Mouse (Mus musculus): ENCODE measurements around the gene Senp6.

The Senp6 gene

DNA sequence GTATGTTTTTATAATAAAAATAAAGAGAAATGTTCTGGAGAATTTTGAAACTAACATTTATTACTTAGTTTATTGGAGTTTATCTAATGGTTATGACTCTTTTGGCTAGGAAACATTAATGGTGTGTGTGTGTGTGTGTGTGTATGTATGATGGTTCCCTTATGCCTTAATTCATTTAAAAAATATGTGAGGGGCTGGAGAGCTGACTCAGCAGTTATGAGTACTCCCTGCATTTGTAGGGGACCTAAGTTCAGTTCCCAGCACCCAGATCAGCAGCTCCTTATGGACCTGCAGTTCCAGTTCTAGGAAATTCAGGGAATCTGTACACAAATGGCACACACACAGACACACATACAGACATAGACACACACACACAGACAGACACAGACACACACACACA lies 104.5 kb downstream of the Senp6 start:
- no peak for DNase-seq (ENCODE audit: low spot score in 2 of 2)

DNA sequence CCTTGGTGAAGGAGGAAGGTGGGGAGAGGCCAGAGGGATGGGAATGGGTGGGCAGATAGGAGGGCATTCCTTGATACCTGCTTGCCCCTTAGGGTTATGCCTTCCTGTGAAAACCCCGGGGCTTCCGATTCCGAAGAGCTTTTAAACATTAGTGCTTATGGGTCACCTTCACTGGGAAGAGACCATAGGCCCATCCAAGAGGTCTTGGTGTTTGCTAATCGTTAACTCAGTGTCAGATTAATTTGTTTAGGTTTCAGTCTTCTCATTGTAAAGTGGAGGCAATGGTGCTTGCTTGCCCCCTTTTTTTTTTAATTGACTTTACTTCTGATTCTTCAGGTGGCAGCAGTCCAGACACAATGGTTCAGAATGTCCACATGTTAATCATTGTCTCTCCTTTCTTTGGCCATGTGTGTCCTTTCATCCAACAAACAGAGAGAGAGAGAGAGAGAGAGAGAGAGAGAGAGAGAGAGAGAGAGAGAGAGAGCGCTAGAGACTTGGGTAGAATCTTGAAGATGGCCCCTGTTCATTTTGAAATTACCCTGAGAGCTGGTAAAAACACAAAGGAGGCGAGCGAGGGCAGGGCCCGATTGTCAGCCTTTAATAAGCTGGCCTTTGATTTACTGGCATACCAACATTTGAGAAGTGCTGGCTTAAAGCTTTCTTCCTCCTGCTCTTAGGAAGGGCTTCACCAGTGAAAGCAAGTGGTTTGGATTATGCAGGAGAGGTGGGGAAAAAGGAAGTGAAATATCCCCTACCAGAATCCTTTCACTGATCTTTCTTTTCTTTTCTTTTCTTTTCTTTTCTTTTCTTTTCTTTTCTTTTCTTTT lies 105.9 kb downstream of the Senp6 start:
- no peak for DNase-seq (ENCODE audit: low spot score in 2 of 2)

DNA sequence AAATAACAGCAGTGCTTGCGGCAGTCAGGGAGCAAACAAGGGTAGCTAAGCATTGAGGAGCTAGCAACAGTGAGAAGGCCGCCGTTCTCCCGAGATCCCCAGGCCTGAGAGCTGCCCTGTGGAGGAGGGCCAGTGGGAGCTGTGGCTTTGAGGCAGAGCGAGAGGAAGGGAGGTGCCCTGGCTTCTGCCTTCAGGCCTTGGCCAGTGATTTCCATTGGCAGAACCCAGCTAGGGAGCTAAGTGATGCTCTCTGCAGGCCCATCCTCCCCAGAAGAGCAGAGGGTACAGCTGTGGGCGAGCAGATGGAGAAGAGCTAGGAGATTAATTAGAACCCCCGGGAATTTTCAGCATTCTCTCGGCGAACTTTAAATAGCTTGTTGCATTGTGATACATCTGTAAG lies 106.9 kb downstream of the Senp6 start:
- DNase-seq (ENCODE audit: low spot score in 2 of 2), result no peak

DNA sequence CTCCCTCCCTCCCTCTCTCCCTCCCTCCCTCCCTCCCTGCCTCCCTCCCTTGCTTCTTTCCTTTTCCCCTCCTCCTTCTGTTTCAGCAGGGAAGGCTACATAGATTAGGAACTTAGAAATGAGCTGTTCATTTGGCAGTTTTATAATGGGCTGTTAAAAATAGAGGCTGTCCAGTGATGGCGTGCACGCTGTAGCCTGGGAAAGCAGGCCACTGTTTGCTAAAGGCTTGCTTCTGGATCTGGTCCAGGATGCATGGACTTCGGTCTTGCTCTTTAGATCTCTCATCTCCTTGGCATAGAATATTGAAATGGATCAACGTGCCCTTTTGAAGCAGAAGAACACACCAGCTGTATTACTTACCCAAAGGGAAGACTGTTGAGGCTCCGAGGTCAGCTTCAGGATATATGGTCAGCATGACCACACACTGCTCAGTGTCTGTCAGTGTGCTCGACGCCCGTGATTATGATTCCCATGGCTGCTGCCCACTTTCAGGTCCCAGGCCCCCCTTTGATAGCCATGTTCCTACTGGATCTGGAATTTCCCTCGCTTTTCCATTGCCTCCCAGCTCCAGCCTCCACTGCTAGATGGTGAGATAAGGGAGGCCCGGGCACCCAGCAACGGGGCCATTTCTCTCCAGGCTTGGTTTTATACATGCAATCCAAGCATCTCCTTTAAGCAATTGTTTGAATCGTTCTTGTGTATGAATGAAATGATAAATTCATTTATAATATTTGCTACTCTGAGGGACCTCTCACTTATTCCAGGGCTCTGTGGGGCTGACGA lies 110.2 kb downstream of the Senp6 start:
- DNase-seq (ENCODE audit: low spot score in 2 of 2), result no peak

DNA sequence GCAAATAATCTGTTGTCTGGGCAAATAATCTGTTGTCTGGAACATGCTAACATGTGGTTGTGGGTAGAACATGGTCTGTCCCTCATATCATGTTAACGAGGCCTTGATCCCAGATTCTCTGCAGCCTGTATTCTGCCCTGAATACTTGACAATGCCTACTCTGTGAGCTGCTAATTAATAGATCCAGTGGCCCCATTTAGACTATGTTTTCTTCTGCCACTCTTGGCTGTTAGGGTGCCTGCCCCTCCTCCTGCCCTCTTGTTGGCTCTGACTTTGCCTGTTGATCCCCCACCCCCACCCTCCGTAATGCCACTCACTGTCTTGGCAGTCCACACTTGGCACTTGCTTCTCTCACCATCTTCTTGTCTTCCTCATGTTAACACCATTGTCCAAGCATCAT lies 112.0 kb downstream of the Senp6 start:
- no peak for DNase-seq (ENCODE audit: low spot score in 2 of 2)

DNA sequence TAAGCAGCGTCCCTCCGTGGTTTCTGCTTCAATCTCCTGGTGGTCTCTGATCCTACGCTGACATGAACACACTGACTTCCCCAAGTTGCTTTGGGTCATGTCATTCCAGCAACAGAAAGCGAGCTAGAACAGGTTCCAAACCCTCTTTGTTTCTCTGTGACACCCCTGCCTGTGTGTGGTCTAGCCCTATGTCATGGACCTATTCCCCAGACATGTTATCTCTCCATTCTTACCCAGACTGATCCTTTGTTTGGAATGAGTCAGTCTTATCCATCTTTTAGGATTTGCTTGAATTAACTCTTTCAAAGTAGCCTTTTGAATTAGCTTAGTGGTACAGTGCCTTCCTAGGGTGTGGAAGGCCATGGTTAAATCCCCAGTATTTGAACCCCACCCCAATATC lies 113.0 kb downstream of the Senp6 start:
- no peak for DNase-seq (ENCODE audit: low spot score in 2 of 2)

DNA sequence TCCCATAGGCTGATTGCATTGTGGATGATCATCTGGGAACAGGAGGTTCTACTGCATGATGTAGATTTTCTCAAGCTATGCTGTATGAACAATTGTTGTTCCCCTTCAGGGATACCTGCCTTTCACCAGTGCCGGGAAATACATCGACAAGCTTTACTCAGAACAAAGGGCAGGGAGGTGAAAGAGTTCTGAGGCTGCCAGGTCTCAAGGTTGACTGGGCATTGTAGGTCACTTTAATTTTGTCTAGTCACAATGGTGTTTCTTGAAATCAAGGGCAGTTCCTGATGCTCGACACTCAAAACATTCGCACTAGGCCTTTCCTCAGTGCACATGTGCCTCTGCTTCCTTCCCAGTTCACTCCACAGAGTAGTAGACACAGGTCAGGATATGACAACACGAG lies 114.1 kb downstream of the Senp6 start:
- DNase-seq (ENCODE audit: low spot score in 2 of 2), result no peak

DNA sequence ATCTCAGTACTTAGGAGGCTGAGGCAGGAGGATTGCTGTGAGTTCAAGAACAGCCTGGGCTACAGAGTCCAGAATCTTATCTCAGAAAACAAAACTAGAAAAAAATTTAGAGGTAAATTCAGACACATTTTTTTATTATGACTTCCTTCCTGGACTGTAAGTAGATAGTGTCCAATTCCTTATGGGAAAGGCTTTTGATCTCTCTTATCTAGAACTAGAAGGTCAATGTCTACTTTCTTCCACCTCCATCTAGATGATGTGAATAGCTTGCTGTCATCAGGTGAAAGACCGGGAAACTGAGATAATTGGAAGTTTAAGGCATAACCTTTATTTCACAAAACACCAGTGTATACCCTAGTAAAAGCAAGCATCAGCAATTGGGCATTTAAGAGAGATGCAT lies 115.0 kb downstream of the Senp6 start:
- no peak for DNase-seq (ENCODE audit: low spot score in 2 of 2)

DNA sequence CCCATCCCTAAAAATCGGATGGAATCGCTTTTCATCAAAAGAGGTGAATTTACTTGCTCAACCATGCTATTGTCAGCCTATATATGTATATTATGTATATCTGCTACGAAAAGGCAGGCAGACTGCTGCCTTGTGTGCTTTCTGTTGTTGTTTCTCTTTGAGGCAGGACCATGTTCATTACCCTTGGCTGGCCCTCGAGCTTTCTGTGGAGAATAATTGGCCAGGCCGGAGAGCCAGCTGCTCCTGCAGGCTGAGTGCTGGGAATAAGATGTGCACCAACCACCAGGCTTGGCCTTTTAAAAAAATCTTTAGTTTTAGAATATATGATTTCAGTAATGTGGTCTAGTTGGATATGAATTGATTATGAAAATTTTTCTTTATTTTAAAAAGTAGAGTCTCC lies 117.4 kb downstream of the Senp6 start:
- DNase-seq (ENCODE audit: low spot score in 2 of 2), result no peak

DNA sequence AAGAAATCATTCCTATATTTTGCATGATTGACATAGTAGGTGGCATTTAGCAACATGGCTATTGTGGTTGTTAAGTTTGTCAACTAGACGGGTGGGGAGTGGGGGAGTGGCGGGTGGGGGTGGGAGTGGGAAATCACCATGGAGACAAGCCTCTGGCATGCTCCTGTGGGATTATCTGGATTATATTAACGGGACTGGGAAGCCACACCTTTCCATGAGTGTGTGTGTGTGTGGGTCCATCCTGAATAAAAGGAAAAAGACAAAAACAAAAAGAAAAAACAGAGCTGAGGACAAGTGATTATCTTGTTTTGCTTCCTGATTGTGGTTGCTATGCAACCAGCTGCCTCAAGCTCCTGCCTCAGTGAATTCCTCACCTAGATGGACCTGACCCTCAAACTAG lies 119.0 kb downstream of the Senp6 start:
- no peak for DNase-seq (ENCODE audit: low spot score in 2 of 2)

DNA sequence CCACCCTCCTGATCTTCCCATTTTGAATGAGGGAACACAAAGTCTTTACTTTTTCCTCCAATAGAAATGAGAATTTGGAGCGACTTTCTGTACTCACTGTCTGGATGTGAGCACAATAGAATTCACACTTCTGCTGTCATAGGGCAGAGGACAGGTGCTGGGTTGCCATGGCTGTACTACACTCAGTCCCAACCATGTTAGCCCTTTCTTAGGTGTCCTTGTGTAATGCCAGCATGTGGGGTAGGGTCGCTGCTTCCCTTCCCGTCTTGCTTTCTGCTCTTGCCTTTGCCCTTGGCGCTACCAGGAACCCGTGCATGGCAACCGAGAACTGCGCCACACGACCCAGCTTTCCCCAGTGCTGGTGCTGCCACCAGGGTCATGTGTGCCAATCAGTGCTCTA lies 120.0 kb downstream of the Senp6 start:
- DNase-seq (ENCODE audit: low spot score in 2 of 2), result no peak

DNA sequence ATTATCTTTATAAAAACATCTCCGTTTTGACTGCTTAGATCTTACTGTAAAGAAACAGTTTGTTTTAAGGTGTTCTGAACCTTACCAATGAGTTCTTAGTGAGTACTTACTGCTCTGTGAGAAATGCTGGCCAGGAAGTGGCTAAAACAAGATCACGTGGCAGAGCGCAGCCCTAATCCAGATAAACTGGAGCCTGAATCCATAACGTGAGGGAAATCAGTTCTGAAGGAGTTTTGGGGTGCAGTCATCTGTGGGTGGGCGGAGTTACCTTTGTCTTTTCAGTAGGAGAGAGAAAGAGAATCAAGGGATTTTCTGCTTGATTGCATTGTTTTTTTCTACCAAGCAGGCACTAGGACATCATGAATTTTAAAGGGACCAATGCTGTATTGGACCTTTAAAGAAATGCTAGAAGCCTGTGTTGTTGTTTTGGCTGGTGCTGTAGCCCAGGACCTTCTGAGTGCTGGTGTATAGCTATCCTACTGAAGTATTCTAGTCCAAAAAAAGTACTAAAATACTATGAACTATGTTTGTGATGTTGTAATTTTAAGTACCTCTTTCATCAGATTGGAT lies 121.7 kb downstream of the Senp6 start:
- no peak for DNase-seq (ENCODE audit: low spot score in 2 of 2)

DNA sequence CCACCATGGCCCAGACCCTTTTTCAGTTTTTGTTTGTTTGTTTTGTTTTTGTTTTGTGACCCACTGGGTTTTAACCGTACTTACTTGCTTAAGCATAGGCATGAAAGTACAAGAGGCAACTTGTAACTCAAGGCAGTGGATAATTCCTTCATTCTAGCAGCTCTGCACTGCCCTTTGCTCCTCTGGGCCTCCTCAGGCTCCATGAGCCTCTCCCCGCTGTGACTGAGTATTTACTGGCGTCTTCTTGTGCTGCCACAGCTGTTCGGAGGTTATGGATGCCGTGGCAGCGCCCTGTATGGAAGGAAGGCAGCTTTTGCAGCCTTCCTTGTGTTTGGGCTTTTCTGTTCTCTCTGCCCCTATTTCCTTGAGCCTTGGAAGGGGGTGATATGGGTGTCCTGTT lies 124.5 kb downstream of the Senp6 start:
- DNase-seq (ENCODE audit: low spot score in 2 of 2), result no peak

DNA sequence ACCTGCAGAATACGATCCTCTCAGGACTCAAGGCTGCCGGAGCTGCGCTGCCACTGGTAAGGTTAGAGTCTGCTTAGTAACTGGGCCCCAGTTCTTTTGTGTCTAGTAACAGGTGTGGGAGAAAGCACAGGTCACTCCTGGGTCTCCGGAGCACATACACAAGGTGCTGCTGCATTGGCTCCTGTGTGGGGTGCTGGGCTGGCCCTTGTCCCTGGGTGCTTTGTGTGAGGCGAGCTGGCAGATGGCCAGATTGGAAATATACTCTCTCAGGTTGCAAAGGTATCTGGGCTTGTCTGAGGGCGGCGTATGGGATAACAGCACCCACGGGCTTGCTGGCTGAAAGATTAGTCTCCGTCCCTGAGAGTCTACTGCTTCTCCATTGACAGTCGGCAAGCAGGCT lies 125.6 kb downstream of the Senp6 start:
- DNase-seq (ENCODE audit: low spot score in 2 of 2), result no peak

DNA sequence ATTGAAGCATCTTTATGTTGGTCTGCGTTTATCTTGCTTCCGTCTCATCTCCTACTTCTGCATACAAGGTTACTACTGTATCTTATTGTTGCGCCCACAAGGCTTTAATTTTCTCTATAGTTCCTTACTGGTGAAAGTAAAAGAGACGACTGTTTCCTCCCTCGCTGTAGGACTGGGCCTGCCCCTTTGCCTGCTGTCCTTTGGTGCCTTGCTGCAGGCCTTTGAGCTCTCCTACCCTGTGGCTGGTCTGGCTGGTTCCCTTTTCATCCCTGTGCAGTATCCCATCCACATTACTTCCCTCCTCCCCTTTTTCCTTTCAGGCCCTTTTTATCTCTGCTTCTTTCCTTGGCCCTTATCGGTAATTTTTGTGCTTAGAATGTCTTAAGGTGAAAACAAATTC lies 127.7 kb downstream of the Senp6 start:
- no peak for DNase-seq (ENCODE audit: low spot score in 2 of 2)
